Mouse (Mus musculus): ENCODE data around the gene Ppp1r13b.

GRCm38 (mm10) chr12:111931411-111932025, 23.6 kb upstream of the Ppp1r13b start:
- TF ChIP-seq CTCF (IDR thresholded peaks at IDR 0.05; ENCODE audit: insufficient read depth, low read length) (no peak), POLR2A (IDR thresholded peaks at IDR 0.05; ENCODE audit: borderline replicate concordance, extremely low read depth, low read depth, low read length) (no peak)
